Mouse (Mus musculus) common myeloid progenitor, adult 5-6 weeks (primary cell): ENCODE data around the gene Obsl1. TPM values are rescaled to one million over a fixed set of nuclear protein-coding genes. Genes with fewer than 3 reads are reported as not detected.

ENCODE experiments used
- ATAC-seq: replicated peaks from 2 replicates; pipeline ENCODE4 v1.8.0; 2016; ENCODE audit warnings: low read depth, mild to moderate bottlenecking, moderate TSS enrichment, inconsistent platforms; ENCODE audit not compliant: poor library complexity, severe bottlenecking
- total RNA-seq: library from RNA; stranded (forward); fragments of 200-1000, 187-1606 nt; gene quantifications from 2 replicates; pipeline ENCODE4 v1.2.3, GENCODE M21; 2017

Obsl1 gene
- total RNA-seq, 1 experiment from 2014 or later, result 2.7 TPM

DNA sequence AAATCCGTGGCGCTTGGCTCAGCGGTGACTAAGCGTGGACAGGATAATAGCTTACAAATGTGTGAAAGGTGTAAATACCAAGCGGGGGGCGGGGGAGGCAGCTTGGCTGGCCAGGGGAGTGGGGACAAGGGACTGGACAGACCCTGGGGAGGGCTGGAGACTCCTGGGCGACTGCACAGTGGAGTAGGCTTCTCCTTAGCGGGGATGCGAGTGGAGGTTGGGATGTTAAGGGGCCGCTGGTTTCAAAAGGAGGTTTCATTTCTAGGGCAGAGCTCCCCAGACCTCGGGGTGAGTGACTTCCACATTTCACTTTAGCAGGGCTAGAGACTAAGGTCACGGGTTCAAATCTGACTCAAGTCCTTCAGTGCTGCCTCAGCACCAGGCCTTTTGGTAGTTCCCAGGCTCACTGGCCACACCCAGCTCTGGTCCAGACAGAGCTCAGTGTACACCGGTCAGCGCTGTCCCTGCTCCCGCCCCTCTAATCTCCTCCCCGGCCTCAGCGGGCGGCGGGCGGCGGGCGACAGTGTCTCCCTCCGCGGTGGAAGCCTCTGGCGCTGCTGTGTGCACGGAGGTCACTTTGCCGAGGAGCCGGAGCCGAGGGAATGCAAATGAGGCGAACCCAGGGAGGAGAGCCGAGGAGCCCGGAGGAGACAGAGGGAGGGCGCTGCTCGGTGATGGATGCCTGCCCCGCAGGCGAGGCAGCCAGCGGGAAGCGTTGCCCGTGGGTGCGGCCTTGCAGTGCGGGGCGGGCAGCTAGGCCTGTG lies 48.0 kb downstream of the Obsl1 start:
- ATAC-seq, result peak; percentile 27

DNA sequence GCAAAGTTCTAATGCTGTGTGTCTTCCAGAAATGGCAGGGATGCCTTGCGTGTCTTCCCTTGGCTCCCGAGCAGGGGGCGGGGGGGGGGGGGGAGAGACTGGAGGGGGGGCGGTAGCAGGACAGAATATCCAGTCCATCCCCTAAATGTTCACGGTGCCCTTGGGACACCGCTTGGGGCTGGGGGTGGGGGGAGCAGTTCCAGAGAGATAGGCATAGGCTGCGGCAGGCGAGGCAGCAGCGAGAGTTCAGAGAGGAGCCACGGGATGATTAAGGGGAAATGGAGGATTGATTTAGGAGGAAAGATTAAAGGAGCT lies 48.6 kb downstream of the Obsl1 start:
- no peak for ATAC-seq

DNA sequence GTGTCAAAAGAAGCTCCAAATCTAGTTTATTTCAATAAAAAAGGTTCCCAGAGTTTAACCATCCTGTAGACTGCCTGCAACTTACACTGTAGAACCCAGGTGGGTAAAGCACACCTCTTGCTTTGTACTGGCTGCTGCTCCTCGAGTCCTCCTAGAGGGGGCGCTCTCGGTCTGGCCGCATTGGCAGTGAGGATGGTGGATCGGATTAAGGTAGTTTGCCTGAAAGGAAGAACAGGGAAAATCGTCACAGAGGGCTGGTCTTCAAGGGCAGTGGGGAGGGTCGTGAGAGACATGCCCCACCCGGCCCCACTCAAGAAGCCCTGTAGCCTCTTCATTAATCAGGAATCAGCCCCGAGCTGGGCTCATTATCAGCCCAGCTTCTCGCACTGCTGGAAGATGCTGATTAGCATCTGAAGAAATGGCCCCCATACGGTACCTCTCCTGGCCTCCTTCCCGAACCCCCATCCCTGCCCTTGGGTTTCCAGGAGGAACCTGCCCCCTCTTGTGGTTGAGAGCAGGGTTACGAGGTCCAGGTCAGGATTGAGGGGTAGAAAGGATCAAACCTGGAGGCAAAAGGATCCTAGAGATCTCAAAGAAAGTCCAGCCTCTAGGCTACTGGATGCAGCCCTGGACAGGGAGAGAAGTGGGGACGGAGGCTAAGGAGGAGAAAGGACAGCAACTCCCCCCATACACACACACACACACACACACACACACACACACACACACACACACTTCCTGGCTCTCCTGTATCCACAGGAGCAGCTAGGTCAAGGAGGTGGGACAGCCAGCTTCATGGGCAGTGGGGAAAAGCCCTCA lies 49.3 kb downstream of the Obsl1 start:
- ATAC-seq, result no peak

DNA sequence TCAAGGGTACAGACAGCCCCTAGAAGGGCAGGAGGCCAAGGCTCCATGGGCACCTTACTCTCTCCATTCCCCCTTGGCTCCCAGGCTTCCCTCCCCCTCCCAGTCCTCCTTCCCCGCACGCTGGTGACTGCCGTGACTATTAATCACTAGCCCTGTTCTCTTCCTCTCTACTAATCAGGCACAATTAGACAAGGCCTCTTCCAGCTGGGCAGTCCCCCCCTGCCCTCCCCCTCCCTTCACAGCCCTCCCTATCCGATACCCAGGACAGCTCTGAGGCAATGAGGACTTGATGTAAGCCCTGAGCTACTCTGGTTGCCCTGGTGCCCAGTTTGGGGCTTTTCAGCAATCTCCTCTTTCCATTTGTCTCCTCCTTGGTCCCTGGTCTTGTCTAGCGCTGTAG lies 50.3 kb downstream of the Obsl1 start:
- ATAC-seq, result no peak

DNA sequence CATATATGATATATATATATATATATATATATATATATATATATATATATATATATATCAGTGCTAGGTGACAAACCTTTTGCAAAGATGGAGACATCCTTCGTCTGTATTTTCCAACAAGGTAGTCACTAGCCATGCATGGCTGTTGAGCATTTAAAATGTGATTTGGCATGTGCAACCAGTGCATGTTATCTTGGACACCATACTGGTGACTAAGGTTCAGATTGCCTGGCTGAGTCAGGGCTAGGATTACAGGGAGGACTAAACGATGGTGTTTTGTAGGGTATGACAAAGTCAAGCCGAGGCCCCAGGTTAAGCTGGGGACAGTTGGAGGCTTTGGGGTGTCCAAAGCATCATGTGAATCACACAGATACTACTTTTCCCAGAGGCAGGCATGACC lies 50.8 kb downstream of the Obsl1 start:
- ATAC-seq, result no peak

DNA sequence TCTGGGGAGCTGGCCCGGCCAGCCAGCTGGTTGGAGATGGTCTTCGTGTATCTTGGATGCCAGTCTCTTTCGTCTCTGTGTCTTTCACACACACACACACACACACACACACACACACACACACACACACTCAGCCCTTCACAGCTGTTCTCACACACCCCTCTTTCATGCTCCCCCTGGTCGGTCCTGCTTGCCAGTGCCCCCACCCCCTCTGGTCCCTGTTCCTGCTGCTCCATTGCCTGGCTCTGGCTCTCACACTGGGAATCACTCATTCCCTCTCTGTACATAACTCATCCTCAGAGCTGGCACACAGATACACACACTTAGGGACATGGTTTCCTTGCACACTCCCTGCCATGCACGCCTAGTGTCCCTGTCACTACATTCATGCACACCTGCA lies 54.4 kb downstream of the Obsl1 start:
- ATAC-seq, result no peak

DNA sequence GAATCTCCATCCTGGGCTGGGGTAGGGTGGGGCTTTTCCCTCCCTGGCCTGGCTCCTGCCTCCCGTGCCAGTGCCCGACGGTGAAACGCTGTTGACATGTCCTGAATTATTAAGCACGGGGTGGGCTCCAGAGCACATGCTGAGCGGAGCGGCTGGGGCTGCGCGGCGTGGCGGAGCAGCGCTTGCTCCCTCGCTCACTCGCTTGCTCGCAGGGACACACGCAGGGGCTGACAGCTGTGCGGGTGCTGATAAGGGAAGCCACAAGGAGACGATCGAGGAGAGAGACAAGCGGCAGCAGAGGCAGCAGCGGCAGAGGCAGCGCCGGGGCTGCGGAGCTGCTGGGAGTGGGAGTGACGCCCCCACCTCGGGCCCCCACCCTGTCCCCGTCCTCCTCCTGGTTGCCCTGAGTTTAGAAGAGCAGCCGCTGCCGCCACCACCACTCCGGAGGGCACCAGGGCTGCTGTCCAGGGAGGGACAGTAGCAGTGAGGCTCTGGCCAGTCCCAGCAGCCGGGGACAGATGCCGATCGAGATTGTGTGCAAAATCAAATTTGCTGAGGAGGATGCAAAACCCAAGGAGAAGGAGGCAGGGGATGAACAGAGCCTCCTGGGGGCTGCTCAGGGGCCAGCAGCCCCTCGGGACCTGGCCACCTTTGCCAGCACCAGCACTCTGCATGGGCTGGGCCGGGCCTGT lies 55.8 kb downstream of the Obsl1 start, which contains the start of gene Asic4:
Gene Asic4 (plus strand): TSS at position 123 of the 692 bp plus-strand sequence.
- ATAC-seq, result peak; percentile 43

DNA sequence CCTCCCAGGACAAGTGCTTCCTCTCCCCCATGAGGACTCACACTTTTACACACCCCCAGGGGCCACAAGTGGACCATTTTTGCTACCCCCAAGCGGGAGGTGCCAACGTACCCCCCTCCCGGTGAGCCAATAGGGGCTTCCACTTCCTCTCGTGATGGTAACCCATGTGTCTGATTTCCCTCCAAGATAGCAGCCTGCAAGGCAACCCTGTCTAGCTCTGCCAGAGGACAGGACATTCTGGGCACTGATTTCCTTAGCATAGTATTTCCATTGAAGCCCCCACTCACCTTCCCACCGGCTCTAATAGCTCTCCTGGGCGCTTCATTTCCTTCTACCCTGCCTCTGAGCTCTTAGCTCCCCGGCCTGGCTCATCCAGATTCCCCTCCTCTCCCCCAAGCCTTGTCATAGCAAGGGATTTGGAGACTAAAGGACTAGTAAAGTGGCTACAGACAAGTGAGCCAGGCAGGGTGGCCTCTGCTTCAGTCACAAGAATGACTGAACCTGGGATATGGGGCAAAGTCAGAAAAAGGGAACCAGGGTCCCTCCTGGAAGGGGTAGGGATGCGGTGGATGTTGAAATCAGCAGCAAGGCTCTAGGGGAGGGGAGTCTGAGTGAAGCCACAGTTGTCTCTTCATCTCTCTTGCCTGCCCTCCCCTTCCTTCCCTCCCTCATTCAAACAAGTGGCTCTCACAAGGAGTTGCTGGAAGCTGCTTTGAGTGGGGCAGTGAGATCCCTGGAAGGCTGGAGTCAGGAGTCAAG lies 56.7 kb downstream of the Obsl1 start:
- ATAC-seq, result peak; percentile 22; the same call in 1 of the 2 replicates

DNA sequence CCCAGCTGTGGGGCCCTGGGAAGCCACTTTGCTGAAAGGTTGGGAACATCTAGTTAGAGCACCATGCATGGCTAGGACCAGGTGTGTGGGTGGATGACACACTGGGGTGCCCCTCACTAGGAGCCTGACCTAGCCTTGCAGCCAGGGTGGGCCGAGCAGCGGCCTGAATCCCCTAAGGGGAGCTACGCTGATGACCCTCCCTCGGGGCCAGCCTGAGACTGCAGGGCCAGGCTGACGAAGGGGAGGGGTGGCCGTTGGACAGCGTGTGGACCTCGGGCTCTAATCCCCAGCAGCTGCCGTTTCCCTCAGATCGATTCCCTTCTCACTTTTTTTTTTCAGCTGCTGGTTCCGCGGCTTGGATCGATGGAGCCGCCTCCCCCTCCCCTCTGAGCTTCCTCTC lies 57.3 kb downstream of the Obsl1 start:
- no peak for ATAC-seq

DNA sequence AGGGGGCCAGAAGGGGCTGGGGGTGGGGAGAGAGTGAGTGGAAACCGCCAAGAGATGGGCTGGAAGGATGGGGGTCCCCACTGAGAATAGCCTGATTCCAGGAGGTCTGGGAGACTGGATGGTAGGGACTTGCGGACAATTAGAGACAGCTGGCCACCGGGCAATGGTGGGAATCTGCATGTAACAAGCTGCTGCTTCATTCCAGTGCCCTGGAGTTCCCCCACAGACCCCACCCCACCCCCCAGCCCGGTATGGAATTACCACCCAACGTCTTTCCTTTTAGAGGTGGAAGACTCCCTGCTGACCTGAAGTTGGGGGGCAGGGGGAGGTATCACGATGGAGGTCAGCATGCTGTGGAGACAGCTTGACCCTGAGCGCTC lies 58.2 kb downstream of the Obsl1 start:
- ATAC-seq, result no peak

DNA sequence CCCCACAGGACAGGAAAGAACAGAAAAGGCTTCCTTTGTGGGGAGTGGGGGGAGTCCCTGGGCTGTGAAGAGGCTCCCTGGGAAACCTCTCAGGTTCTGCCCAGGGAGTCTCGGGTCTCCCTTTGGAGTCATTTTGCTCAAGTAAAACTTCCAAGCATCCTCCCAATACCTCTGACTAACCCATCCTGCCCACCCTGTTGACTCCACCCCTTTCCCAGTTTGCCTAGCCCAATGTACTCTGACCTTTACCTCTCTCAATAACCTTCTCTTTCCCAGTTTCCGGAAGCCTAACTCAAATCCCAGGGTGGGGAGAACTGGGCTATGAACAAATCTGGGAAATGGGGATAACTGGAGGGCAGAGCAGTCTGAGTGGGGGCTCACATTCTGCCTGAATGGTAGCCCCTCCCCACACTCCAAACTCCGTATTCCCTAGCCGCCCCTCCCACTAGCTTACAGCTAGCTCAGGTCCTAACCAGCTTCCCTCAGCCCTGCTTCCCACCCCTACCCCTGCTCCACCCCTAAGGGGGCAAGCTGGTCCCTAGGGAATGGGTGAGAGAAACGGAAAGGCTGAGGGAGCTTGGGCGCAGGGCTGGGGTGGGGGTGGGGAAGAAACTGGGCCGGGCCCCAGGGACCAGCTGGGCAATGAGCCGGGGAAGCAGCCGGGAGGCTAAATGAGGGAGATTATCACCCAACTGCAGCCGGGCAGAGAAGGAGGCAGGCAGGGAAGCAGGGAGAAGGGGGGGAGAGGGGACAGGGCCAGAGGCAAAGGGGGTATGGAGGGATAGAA lies 58.8 kb downstream of the Obsl1 start:
- no peak for ATAC-seq

DNA sequence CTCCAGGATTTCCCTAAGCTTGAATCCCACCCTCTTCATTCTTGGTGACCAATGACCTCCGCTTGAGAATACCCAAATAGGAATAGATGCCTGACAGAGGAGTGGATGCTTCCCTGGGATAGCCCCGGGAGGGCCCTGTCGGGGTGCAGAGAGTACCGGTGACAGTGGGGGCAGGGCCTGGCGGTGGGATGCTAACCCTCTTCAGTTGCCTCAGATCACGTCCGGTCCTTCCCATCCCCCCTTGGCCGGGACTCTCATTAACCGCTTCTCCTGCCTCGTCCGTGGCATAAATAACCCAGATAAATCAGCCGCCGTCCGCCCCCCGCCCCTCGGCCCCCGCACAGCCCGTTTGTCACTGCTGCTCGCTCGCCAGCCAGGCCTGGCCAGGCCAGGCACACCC lies 59.6 kb downstream of the Obsl1 start:
- no peak for ATAC-seq

DNA sequence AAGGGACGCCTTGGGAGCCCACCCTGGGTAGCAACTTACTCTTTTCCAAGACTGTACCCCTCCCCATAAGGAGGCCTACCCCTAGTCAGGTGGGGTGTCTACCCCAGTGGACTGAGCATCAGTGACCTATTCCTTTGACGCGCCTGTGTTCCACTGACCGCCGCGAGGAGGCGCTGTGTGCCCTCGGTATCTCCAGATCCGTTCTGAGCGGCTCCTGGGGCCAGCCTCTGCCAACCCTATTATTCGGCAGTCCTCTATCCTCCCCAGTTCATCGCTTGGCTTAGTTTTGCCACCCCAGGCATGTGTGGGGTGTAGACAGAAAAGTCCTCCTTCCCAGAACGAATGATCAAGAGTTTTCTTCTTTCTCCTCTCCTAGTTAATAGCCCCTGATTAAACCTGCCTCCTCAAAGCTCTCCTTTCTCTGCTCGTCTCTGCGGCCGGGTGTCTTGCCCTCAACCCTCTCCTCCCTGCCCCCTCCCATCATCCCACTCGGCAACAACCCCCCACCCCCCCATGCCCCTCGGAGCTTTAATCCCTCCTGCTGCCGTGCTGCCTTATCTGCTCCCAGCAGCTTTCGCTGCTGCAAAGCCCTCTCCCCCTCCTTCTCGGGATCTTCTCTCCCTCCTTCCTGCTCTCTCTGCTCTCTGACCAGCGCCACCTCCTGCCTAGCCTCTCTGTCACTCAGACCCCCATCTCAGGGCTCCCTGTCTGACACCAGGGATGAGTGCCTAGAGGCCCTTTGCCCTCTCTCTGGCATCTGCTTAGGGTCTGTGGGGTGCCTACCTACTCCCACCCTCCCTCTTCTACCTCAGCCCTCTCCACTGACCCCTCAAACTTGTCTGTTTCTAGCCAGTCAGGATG lies 60.3 kb downstream of the Obsl1 start:
- ATAC-seq, result peak; percentile 53

DNA sequence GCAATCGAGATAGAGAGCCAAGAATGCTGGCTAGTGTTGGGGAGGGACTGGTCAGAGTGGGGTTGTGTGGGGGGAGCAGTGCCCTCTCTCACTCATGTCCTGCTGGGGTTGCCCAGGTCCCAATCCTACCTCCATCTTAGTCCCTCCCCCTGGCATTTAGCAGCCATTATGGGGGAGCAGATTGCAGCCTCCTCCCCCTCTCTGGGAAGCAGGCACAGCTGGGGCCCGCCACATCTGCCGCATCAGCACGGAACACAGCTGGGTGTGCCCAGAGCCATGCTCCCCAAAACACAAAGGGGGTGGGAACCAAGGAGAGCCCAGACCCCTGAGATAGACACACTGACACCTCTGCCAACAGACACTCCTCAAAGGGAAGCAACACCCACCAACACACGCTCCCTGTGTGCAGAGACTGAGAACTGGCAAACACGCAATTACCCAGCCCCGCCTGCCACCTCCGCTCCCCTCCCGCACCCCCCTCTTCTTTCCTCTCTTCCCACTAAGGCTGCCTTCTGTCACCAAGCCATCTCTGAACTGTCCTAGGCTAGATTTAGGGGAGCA lies 61.0 kb downstream of the Obsl1 start:
- ATAC-seq, result no peak

DNA sequence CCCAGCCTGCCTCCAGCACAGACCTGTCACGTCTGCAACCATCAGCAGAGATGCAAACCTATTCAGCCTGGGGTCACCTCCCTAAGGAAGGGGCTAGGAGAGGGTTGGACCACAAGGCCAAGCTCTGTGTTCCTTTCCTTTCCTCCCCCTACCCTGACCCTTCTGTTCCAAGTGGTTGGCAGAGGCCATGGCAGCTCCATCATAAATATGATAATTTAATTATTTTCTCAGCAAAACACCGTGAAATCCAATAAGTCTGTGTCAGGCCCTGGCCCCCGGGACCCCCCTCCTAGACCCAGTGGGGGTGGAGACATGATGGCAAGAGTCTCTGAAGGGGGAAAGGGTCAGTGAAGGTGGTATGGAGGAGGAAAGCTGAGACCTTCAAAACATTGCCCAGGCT lies 62.0 kb downstream of the Obsl1 start:
- ATAC-seq, result no peak

DNA sequence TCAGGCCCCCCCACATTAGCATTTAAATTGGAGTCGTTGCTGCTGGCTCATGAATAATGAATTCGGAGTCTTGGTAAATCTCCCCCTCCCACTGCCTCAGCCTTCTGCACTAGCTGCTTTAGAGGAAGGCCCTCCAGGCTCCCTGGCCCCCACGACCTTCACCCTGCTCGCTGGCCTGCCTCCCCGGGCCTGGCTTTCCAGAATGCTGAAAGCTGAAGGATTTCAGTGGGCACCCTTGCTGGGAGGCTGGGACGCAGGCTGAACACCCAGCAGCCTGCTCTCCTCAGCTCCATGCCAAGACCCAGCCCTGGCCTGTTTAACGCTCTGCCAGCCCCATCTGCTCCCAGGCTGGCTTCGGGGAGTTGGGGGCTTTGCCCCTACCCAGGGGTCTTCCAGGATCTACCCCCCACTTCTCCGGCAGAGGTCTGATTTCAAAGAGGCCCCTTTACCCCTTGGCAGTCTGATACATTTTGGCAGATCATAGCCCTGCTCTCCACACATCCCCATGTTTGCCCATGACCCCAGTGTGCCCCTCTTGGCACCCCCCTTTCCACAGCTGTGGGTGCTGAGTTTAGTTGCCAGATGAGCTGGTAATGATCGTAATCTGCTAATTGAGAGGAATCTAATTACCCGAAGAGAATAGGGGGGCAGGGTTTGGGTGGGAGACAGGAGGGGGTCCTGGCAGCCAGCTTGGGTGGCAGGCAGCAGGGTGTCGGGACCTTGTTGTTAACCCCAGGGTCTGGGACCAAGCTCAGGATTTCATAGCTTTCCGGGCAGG lies 62.8 kb downstream of the Obsl1 start:
- no peak for ATAC-seq

DNA sequence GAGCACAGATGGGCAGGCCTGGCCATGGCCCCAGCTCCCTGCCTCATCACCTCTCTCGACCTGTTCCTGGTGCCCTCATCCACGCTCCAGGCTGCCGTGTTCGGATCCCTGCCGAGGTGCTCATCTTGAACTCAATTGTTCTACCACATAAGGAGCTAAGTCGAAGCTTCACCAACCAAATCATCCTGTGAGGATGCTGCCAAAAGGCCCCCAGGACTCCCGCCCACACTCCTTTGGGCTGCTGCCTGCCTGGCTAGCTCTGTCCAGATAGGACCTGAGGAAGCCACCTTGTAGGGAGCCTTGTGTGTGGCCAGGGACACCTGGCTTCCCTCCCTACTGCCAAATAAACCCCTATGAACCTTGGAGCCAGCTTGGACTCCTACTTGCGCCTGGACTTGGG lies 63.4 kb downstream of the Obsl1 start:
- ATAC-seq, result no peak

DNA sequence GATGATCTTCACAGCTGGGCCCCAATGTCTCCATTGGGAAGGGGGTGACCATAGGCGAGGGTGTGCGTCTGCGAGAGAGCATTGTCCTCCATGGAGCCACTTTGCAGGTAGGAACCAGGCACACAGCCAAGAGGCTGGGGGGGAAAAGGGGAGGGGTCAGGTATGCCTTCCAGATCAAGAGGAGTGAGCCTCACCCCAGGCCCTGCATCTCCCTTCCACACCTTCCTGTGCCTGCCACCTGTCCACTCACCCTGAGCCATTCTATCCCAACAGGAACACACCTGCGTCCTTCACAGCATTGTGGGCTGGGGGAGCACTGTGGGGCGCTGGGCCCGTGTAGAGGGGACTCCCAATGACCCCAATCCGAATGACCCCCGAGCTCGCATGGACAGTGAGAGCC lies 64.1 kb downstream of the Obsl1 start:
- ATAC-seq, result no peak
